Mouse (Mus musculus): ENCODE measurements around the gene Mrpl20. TPM values are rescaled to one million over a fixed set of nuclear protein-coding genes. Genes with fewer than 3 reads are reported as not detected.

Gene Mrpl20
- total RNA-seq (2021), result 10 to 100 TPM; 61.5 to 67.5 TPM
- long read RNA-seq, experiment 1, transcript Mrpl20-201 (4 exons, 764 nt), result major isoform, 54 of 63 reads
- long read RNA-seq, experiment 1, partial matches to known transcripts, result 1 of 63 reads
- long read RNA-seq, experiment 1, other reads (novel, unspliced or antisense), result 8 of 63 reads
- long read RNA-seq, experiment 2, transcript Mrpl20-201 (4 exons, 764 nt), result major isoform, 56 of 63 reads
- long read RNA-seq, experiment 2, partial matches to known transcripts, result 0 of 63 reads
- long read RNA-seq, experiment 2, other reads (novel, unspliced or antisense), result 7 of 63 reads

- no peak for DNase-seq (ENCODE audit: low spot score in 2 of 2)
Observed at GRCm38 (mm10) chr4:155802741-155803339, at the start of gene Mrpl20. Gene Mrpl20, plus strand, starts transcription at chr4:155802878.

DNA sequence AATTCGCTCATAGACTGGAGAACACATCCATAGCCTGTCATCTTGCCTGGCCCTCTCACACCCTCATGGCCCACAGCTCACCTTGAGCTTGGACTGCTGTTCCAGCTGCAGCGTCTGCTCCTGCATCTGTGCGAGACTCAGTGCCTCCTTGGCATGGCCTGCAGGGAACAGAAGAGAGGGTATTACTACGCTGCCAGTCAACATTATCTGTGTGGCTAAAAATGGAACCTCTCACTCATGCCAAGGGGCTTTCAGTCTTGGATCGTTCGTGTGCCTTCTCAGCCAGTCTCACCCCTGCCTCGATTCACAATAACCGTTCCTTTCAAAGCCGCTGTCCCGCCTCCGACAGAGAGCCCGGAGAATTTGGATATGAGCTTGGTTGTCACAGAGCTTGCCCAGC lies 45.7 kb upstream of the Mrpl20 start:
- no peak for DNase-seq (ENCODE audit: low spot score in 2 of 2)

- DNase-seq (ENCODE audit: low spot score in 2 of 2), result no peak
Observed at GRCm38 (mm10) chr4:155759862-155760612, 42.6 kb upstream of the Mrpl20 start.

GRCm38 (mm10) chr4:155760613-155761355 lies 41.9 kb upstream of the Mrpl20 start, which contains the start of gene Atad3a:
Gene Atad3a, minus strand, starts transcription at chr4:155761093.
- DNase-seq (ENCODE audit: low spot score in 2 of 2), result peak; percentile 94 to 98

- DNase-seq (ENCODE audit: low spot score in 2 of 2), result peak in 1 of 2 experiments; percentile 18
Observed at GRCm38 (mm10) chr4:155761356-155762099, 41.1 kb upstream of the Mrpl20 start.

- DNase-seq (ENCODE audit: low spot score in 2 of 2), result no peak
Observed at GRCm38 (mm10) chr4:155762357-155762756, 40.3 kb upstream of the Mrpl20 start.

DNA sequence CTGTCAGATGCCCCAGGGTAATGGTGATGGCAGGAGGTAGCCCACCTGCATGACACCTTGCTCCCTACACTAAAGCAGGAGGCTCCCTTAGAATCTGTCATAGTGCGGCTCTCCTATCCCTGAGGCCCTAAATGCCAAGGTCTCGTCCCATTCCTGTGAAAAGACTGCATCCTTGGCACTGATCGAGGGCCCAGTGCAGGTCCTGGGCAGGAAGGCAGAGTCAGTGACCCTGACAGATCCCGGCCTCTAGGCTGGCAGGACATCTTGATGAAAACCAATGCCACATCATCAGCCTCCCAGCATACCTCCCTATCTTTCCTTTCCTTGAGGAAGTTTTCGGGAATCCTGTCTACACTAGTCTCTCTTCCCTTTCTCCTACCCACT lies 33.2 kb upstream of the Mrpl20 start:
- no peak for DNase-seq (ENCODE audit: low spot score in 2 of 2)

DNA sequence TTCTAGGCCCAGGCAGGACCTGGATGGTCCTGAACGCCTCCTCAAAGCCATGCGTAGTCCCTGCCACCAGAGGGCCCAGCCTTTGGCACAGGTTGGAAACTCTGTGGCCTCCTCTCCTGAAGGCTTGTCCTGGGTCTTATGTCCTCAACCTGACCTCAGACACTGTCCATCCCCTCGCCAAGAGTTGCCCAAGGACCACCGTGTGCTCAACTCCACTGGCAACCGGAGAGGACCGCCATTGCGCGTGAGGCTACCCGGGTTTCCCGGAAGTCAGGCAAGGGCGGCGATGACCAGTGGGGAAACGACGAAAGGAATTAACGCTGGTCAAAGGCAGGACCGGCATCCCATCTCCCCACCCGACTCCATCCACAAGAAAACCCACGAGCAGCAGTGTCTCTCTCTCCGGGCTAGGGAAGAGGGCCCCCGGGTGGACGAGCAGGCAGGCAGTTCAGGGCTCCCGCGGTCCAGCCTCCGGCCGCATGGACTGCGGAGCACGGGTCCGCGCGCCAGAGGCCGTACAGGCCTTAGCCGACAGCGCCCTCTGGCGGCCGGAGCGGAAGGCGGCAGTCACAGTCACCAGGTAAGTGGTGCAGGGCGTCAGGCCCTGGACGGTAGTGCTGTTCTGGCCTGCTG lies 32.7 kb upstream of the Mrpl20 start:
- DNase-seq (ENCODE audit: low spot score in 2 of 2), result peak; percentile 91 to 92

DNA sequence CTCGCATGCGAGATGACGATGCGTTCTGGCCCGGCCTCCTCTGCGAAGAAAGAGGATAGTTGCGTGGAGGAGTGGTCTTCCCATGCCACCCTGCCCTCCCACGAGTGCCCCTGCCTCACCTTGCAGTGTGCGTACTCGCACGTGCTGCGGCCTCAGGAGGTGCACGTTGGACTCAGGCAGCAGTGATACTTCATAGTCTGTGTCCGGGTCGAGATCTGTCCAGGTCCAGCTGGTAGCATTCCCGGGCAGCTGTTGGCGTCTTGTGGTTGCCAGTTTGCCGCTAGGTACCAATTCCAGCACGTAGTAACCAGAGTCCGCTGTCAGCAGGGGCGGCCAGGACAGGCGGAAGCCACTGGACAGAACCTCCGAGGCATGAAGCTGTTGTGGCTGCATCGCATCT lies 32.1 kb upstream of the Mrpl20 start:
- peak in 1 of 2 experiments; percentile 59 for DNase-seq (ENCODE audit: low spot score in 2 of 2)

DNA sequence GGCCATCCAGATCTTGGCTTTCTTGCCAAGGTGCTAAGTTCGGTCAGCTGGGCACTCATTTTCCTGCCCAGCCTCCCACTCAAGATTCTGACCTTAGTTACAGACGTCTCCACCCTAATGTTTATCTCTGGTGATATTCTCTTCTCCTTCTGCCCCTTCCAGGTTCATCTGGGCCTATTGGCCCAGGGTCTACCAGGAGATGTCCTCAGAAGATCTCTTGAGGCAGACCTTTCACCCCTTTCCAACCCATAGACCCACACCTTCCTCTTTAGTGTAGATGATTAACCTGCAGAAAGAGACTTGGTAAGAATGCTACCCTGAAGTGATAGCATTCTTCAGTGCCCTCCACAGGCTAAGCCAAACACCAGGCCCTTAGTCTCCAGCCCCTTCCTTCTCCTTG lies 31.0 kb upstream of the Mrpl20 start:
- no peak for DNase-seq (ENCODE audit: low spot score in 2 of 2)

- DNase-seq (ENCODE audit: low spot score in 2 of 2), result no peak
Observed at GRCm38 (mm10) chr4:155772786-155773185, 29.9 kb upstream of the Mrpl20 start.

- DNase-seq (ENCODE audit: low spot score in 2 of 2), result no peak
Observed at GRCm38 (mm10) chr4:155773335-155774078, 29.2 kb upstream of the Mrpl20 start.

DNA sequence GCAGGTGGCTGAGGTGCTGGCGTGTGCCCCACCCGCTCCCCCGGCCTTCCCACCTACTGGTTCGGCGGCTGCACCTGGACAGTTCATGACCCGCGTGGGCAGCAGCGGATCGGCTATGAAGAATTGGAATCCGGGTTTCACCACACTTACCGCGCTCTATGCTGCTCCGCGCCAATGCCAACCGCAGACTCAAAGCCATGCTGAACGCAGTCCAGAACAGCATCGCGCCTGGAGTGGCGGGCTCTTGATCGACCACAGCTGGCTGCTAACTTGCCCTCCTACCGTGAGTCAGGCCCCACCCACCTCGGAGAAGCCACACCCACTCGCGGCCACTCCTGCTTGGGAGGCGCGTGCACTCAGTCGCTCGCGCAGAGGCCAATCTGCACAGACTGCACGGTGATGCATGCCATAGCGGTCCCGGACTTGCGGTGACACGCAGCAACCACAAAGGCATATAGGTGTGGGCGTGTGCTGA lies 28.4 kb upstream of the Mrpl20 start, which contains the start of gene Vwa1:
TSS of gene Vwa1 (minus strand) at position 419 of the 475 bp plus-strand sequence.
- peak; percentile 78 to 90 for DNase-seq (ENCODE audit: low spot score in 2 of 2)

DNA sequence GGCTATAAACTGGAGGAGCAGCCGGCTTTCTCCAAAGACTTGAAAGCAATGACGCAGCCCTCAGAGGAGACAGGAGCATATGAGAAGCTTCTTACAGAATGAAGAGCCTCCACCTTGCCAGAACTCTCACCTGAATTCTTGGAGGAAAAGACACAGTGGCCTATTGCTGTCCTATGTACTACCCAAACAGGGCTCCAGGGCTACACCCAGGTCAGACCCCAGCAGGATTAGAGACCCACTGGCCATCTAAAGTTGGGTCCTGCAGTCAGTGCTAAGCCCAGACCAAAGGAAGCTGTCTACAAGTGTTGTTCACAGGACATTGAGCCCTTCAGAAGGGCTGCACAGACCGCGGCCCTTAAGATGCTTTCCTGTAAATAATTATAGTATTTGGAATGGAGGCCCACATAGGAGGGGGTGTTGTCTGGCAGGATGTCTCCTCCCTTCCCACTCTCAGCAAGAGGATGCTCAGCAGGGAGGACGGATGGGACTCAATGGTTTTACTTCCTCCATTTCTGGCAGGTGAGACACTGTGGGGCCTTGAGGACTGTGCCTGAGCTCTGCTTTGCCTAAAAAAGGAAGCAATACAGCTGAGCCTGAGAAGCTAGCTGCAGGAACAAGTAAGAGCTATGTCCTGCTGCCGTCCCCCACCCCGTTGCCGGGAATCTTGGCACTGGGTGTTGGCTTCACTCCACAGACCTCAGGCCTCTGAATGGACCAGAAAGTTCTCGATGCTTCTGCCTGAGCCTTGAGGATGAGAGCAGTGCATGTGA lies 27.5 kb upstream of the Mrpl20 start:
- peak in 1 of 2 experiments; percentile 73 for DNase-seq (ENCODE audit: low spot score in 2 of 2)

GRCm38 (mm10) chr4:155775855-155776254 lies 26.8 kb upstream of the Mrpl20 start:
- DNase-seq (ENCODE audit: low spot score in 2 of 2), result no peak

DNA sequence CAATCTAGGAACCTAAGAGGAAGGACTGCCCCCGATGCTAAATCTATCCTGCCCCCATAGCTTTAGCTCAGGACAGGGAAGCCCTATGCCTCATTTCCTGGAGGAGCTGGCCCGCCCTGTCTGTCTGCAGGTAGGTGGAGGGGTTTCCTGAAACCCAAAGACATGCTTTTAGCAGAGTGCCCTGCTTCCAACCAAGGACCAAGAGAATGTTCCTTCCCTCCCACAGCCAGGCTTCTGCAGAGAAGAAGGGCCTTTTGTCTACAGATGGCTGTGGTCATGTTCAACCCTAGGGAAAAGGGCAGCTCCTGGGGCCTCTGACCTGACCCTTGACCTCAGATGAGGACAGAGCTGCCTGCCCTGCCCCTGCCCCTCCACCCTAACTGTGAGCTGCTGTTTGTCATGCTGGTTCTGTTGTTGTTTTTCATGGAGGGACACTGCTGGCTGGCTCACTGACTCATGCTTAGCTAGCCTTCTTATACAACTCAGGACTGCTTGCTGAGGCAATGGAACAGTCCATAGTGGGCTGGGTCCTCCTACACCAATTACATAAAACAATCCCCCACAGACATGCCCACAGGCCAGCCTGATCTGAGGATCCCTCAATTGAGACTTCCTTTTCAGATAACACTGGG lies 25.9 kb upstream of the Mrpl20 start:
- DNase-seq (ENCODE audit: low spot score in 2 of 2), result no peak

DNA sequence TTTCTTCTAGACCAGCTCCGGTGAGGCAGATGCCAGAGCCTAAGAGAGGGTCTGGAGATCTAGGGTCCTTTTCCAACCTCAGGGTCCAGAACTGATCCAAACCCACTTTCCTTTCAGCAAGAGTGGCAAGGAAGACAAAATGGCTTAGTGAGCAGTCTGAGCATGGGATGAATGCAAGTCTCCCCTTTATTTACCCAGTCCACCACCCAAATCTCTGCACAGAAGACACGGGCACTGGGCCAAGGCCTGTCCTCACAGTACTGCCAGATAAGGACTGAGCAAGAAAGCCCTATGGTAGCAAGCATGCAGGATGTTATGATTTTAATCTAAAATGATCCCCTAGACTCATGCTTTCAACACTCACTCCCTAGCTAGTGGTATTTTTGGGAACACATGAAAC lies 24.9 kb upstream of the Mrpl20 start:
- no peak for DNase-seq (ENCODE audit: low spot score in 2 of 2)

DNA sequence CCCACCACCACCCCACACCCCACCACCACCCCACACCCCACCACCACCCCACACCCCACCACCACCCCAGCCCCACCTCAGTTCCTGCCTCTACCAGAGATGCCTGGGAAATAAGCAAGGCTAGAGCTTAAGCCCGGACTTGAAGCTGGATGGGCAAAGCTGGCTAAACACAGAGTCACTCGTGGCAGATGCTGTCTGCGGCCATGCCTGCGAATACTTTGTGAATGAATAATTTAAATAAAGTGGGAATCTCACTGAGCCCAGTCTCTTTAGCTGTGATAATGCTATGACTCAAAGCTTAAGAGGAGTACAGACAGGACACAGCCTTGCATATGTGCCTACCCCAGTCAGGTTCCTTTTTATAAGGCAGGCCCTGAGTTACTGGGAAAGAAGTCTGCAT lies 23.2 kb upstream of the Mrpl20 start:
- DNase-seq (ENCODE audit: low spot score in 2 of 2), result no peak
